Mouse (Mus musculus) granulocyte monocyte progenitor cell, adult 5-6 weeks (primary cell): ENCODE data around the gene S100a2. TPM values are rescaled to one million over a fixed set of nuclear protein-coding genes. Genes with fewer than 3 reads are reported as not detected.

Source experiments
- total RNA-seq, 2 experiments: library from RNA; stranded (forward) in 1 of 2; stranded (reverse) in 1 of 2; fragments of 200-712, 200-1000 nt in 1 of 2; fragments of >200 nt in 1 of 2; fragmentation: Nextera tagmentation in 1 of 2; gene quantifications; 2 replicates each; pipeline ENCODE4 v1.2.3; 2014 to 2017

Gene S100a2
- total RNA-seq, 2 experiments from 2014 or later, result not detected

Other genes with a start within 250 kb of the S100a2 start
- 2.1 and 4.2 TPM in 2 replicates for gene Slc27a3, start 200.3 kb upstream of the S100a2 start, total RNA-seq (2014; fragmentation: Nextera tagmentation)
- gene Slc27a3, start 200.3 kb upstream of the S100a2 start, total RNA-seq (2017), result 0.88 and 0.99 TPM in 2 replicates
- 29.3 and 47.1 TPM in 2 replicates for gene Ints3, start 156.6 kb upstream of the S100a2 start, total RNA-seq (2014; fragmentation: Nextera tagmentation)
- gene Ints3, start 156.6 kb upstream of the S100a2 start, total RNA-seq (2017), result 18.4 and 25.9 TPM in 2 replicates
- 0.82 TPM in 1 of 2 replicates, not detected in the other for gene Npr1, start 124.4 kb upstream of the S100a2 start, total RNA-seq (2014; fragmentation: Nextera tagmentation)
- not detected in 2 replicates for gene Npr1, start 124.4 kb upstream of the S100a2 start, total RNA-seq (2017)
- gene Ilf2, start 114.1 kb upstream of the S100a2 start, total RNA-seq (2014; fragmentation: Nextera tagmentation), result 120 and 128 TPM in 2 replicates
- 176 and 204 TPM in 2 replicates for gene Ilf2, start 114.1 kb upstream of the S100a2 start, total RNA-seq (2017)
- 31.7 and 47.1 TPM in 2 replicates for gene Snapin, start 99.2 kb upstream of the S100a2 start, total RNA-seq (2014; fragmentation: Nextera tagmentation)
- gene Snapin, start 99.2 kb upstream of the S100a2 start, total RNA-seq (2017), result 35.5 and 44.1 TPM in 2 replicates
- 97.6 and 127 TPM in 2 replicates for gene Chtop, start 80.7 kb upstream of the S100a2 start, total RNA-seq (2014; fragmentation: Nextera tagmentation)
- 93.2 and 107 TPM in 2 replicates for gene Chtop, start 80.7 kb upstream of the S100a2 start, total RNA-seq (2017)
- 106 and 130 TPM in 2 replicates for gene S100a1, start 75.9 kb upstream of the S100a2 start, total RNA-seq (2014; fragmentation: Nextera tagmentation)
- 119 and 162 TPM in 2 replicates for gene S100a1, start 75.9 kb upstream of the S100a2 start, total RNA-seq (2017)
- gene S100a13, start 75.8 kb upstream of the S100a2 start, total RNA-seq (2014; fragmentation: Nextera tagmentation), result 60.2 and 62.1 TPM in 2 replicates
- gene S100a13, start 75.8 kb upstream of the S100a2 start, total RNA-seq (2017), result 73.2 and 77.0 TPM in 2 replicates
- gene S100a14, start 63.4 kb upstream of the S100a2 start, total RNA-seq (2014; fragmentation: Nextera tagmentation), result not detected in 2 replicates
- gene S100a14, start 63.4 kb upstream of the S100a2 start, total RNA-seq (2017), result not detected in 2 replicates
- not detected in 2 replicates for gene S100a16, start 53.0 kb upstream of the S100a2 start, total RNA-seq (2014; fragmentation: Nextera tagmentation)
- gene S100a16, start 53.0 kb upstream of the S100a2 start, total RNA-seq (2017), result not detected in 2 replicates
- gene S100a3, start 29.7 kb upstream of the S100a2 start, total RNA-seq (2014; fragmentation: Nextera tagmentation), result not detected in 2 replicates
- gene S100a3, start 29.7 kb upstream of the S100a2 start, total RNA-seq (2017), result not detected in 2 replicates
- gene Gm42674, start 11.7 kb downstream of the S100a2 start, total RNA-seq (2014; fragmentation: Nextera tagmentation), result not detected in 2 replicates
- not detected in 2 replicates for gene Gm42674, start 11.7 kb downstream of the S100a2 start, total RNA-seq (2017)
- gene S100a4, start 13.5 kb downstream of the S100a2 start, total RNA-seq (2014; fragmentation: Nextera tagmentation), result 20.4 and 46.6 TPM in 2 replicates
- 21.0 and 41.8 TPM in 2 replicates for gene S100a4, start 13.5 kb downstream of the S100a2 start, total RNA-seq (2017)
- gene S100a5, start 18.3 kb downstream of the S100a2 start, total RNA-seq (2014; fragmentation: Nextera tagmentation), result not detected in 2 replicates
- not detected in 2 replicates for gene S100a5, start 18.3 kb downstream of the S100a2 start, total RNA-seq (2017)
- gene S100a6, start 22.6 kb downstream of the S100a2 start, total RNA-seq (2014; fragmentation: Nextera tagmentation), result 3.6 and 13.4 TPM in 2 replicates
- gene S100a6, start 22.6 kb downstream of the S100a2 start, total RNA-seq (2017), result 13.0 and 18.6 TPM in 2 replicates
- not detected in 2 replicates for gene S100a7a, start 63.8 kb downstream of the S100a2 start, total RNA-seq (2014; fragmentation: Nextera tagmentation)
- gene S100a7a, start 63.8 kb downstream of the S100a2 start, total RNA-seq (2017), result not detected in 2 replicates
- gene S100a8, start 78.7 kb downstream of the S100a2 start, total RNA-seq (2014; fragmentation: Nextera tagmentation), result 347 and 679 TPM in 2 replicates
- gene S100a8, start 78.7 kb downstream of the S100a2 start, total RNA-seq (2017), result 895 and 1,441 TPM in 2 replicates
- gene S100a9, start 105.5 kb downstream of the S100a2 start, total RNA-seq (2014; fragmentation: Nextera tagmentation), result 129 and 333 TPM in 2 replicates
- 894 and 951 TPM in 2 replicates for gene S100a9, start 105.5 kb downstream of the S100a2 start, total RNA-seq (2017)
- not detected in 2 replicates for gene Pglyrp4, start 136.7 kb downstream of the S100a2 start, total RNA-seq (2014; fragmentation: Nextera tagmentation)
- not detected in 2 replicates for gene Pglyrp4, start 136.7 kb downstream of the S100a2 start, total RNA-seq (2017)
- not detected in 2 replicates for gene Gm5849, start 187.6 kb downstream of the S100a2 start, total RNA-seq (2014; fragmentation: Nextera tagmentation)
- gene Gm5849, start 187.6 kb downstream of the S100a2 start, total RNA-seq (2017), result not detected in 2 replicates